Mouse (Mus musculus) liver, embryonic 11.5 days (tissue): Measurements from ENCODE around the gene Fam166a. TPM values are rescaled to one million over a fixed set of nuclear protein-coding genes. Genes with fewer than 3 reads are reported as not detected.

Experiments
- ATAC-seq: fragments of 200-750 bp; cut with Nextera tagmentation; replicated peaks from 2 replicates; pipeline ENCODE4 v1.8.0; 2017; ENCODE audit warnings: moderate number of reproducible peaks, mild to moderate bottlenecking, moderate TSS enrichment, moderate library complexity; ENCODE audit not compliant: low FRiP score
- DNase-seq: peaks from one replicate; pipeline ENCODE4 v3.0.0-alpha.2; 2017; ENCODE audit warnings: low spot score
- H3K27ac ChIP-seq: fragments of 300-500 bp; sonication (generic); 2 replicates; pipeline ENCODE4 v1.5.1; 2014; ENCODE audit warnings: mild to moderate bottlenecking, low read depth, low read length, control low read depth
- H3K27me3 ChIP-seq: fragments of 300-500 bp; sonication (generic); replicated peaks from 2 replicates; pipeline ENCODE4 v1.6.1; 2014; ENCODE audit warnings: low read length, mixed read lengths; ENCODE audit not compliant: control insufficient read depth, insufficient read depth
- H3K36me3 ChIP-seq: fragments of 300-500 bp; sonication (generic); 2 replicates; pipeline ENCODE4 v1.6.1; 2014; ENCODE audit warnings: mild to moderate bottlenecking, low read length, moderate library complexity, mixed read lengths; ENCODE audit not compliant: control insufficient read depth, insufficient read depth
- H3K4me1 ChIP-seq: fragments of 300-500 bp; sonication (generic); replicated peaks from 2 replicates; pipeline ENCODE4 v1.6.1; 2014; ENCODE audit warnings: low read length, mixed read lengths; ENCODE audit not compliant: control insufficient read depth, insufficient read depth
- H3K4me2 ChIP-seq: fragments of 300-500 bp; sonication (generic); 2 replicates; pipeline ENCODE4 v1.6.1; 2014; ENCODE audit warnings: mild to moderate bottlenecking, control low read depth, moderate library complexity
- H3K4me3 ChIP-seq: fragments of 300-500 bp; sonication (generic); 2 replicates; pipeline ENCODE4 v1.5.1; 2014; ENCODE audit warnings: low read depth, low read length, control low read depth
- H3K9ac ChIP-seq: fragments of 300-500 bp; sonication (generic); 2 replicates; pipeline ENCODE4 v1.6.1; 2014; ENCODE audit warnings: low read depth, low read length, control low read depth
- H3K9me3 ChIP-seq: fragments of 300-500 bp; sonication (generic); 2 replicates; pipeline ENCODE4 v1.6.1; 2016; ENCODE audit warnings: low read length, inconsistent platforms, mixed read lengths; ENCODE audit not compliant: control insufficient read depth
- WGBS: fragments of 180-500 bp; shearing (Covaris S2); extraction: QIAGEN DNeasy Blood & Tissue Kit; methylation state at CpG from one replicate; pipeline ENCODE4 v1.1.7; 2014; 5-methylcytosine and 5-hydroxymethylcytosine counted together
- polyA plus RNA-seq: library from polyadenylated mRNA; unstranded; fragments of >200 nt; fragmentation: Nextera tagmentation; extraction: Ambion mirVana; gene quantifications from 2 replicates; pipeline ENCODE4 v1.2.1, GENCODE M21; 2014

Fam166a gene
- polyA plus RNA-seq, 1 experiment from 2014 or later: 0.45 TPM

GRCm38 (mm10) chr2:25223681-25224491 lies 5.3 kb downstream of the Fam166a start:
- H3K27ac ChIP-seq: peak overlapping the region; percentile 98
- H3K4me1 ChIP-seq: peaks cover 6% of the 10 kb centered on the region
- peaks cover 9% of the 10 kb centered on the region for H3K36me3 ChIP-seq
- no peaks in the 10 kb centered on the region for H3K27me3 ChIP-seq
- no peaks in the 10 kb centered on the region for H3K9me3 ChIP-seq
- H3K4me2 ChIP-seq: peak overlapping the region; percentile 95
- WGBS: under 1% methylated on average over 53 of the region's 53 CpGs
- ATAC-seq (peak; percentile 79), DNase-seq (peak; percentile 85)
- peak overlapping the region; percentile 82 for H3K4me3 ChIP-seq
- peak overlapping the region; percentile 88 for H3K9ac ChIP-seq

- H3K27me3 ChIP-seq: no peaks in the 10 kb centered on the region
- peaks cover 6% of the 10 kb centered on the region for H3K4me1 ChIP-seq
- peaks cover 9% of the 10 kb centered on the region for H3K36me3 ChIP-seq
- peak within 1 kb of the TSS; percentile 95 for H3K4me2 ChIP-seq
- H3K4me3 ChIP-seq: peak within 1 kb of the TSS; percentile 82
- no peak for DNase-seq
- peak within 1 kb of the TSS; percentile 88 for H3K9ac ChIP-seq
- WGBS: 0% methylated on average over 17 of the region's 17 CpGs
- no peaks in the 10 kb centered on the region for H3K9me3 ChIP-seq
- H3K27ac ChIP-seq: peak within 1 kb of the TSS; percentile 98
- ATAC-seq: no peak
These were observed 5.9 kb downstream of the Fam166a start, which contains the start of gene Tubb4b for GRCm38 (mm10) chr2:25224492-25224765. Tubb4b (minus strand) TSS chr2:25224702.

GRCm38 (mm10) chr2:25224766-25225752 lies 6.5 kb downstream of the Fam166a start:
- WGBS: 2% methylated on average over 40 of the region's 41 CpGs
- Histone ChIP-seq H3K9me3 (no peaks in the 10 kb centered on the region), H3K4me3 (peak overlapping the region; percentile 82), H3K27me3 (no peaks in the 10 kb centered on the region), H3K36me3 (peaks cover 9% of the 10 kb centered on the region), H3K4me1 (peaks cover 6% of the 10 kb centered on the region), H3K4me2 (peak overlapping the region; percentile 68), H3K9ac (peak overlapping the region; percentile 74), H3K27ac (peak overlapping the region; percentile 95)
- DNase-seq: peak; percentile 96
- peak; percentile 91 for ATAC-seq

GRCm38 (mm10) chr2:25225811-25226379 lies 7.3 kb downstream of the Fam166a start:
- 77% methylated on average over 8 of the region's 8 CpGs for WGBS
- H3K9me3 ChIP-seq: no peaks in the 10 kb centered on the region
- no peaks in the 10 kb centered on the region for H3K27me3 ChIP-seq
- H3K9ac ChIP-seq: peak overlapping the region; percentile 74
- DNase-seq (no peak), ATAC-seq (no peak)
- peaks cover 6% of the 10 kb centered on the region for H3K4me1 ChIP-seq
- peak overlapping the region; percentile 95 for H3K27ac ChIP-seq
- H3K36me3 ChIP-seq: peaks cover 9% of the 10 kb centered on the region
- H3K4me2 ChIP-seq: peak overlapping the region; percentile 68
- peak overlapping the region; percentile 82 for H3K4me3 ChIP-seq

GRCm38 (mm10) chr2:25226864-25227263 lies 8.3 kb downstream of the Fam166a start:
- WGBS: 89% methylated on average over 5 of the region's 5 CpGs
- ATAC-seq: no peak
- Histone ChIP-seq H3K4me2 (no peak overlapping the region), H3K4me3 (no peak overlapping the region), H3K9me3 (no peaks in the 10 kb centered on the region), H3K27ac (no peak overlapping the region), H3K27me3 (no peaks in the 10 kb centered on the region), H3K9ac (no peak overlapping the region), H3K4me1 (peaks cover 6% of the 10 kb centered on the region), H3K36me3 (peaks cover 5% of the 10 kb centered on the region; the same call in 1 of the 2 replicates)
- DNase-seq: no peak

GRCm38 (mm10) chr2:25227406-25227805 lies 8.9 kb downstream of the Fam166a start:
- Histone ChIP-seq H3K27ac (no peak overlapping the region), H3K4me3 (no peak overlapping the region), H3K9me3 (no peaks in the 10 kb centered on the region), H3K36me3 (peaks cover 5% of the 10 kb centered on the region; the same call in 1 of the 2 replicates), H3K9ac (no peak overlapping the region), H3K4me1 (peaks cover 6% of the 10 kb centered on the region), H3K4me2 (no peak overlapping the region), H3K27me3 (no peaks in the 10 kb centered on the region; the same call in 1 of the 2 replicates)
- DNase-seq (no peak), ATAC-seq (no peak)
- 93% methylated on average over 4 of the region's 4 CpGs for WGBS

GRCm38 (mm10) chr2:25228431-25228889 lies 9.9 kb downstream of the Fam166a start:
- ATAC-seq (peak; percentile 39), DNase-seq (peak; percentile 78)
- H3K27ac ChIP-seq: peak overlapping the region; percentile 36; the same call in 1 of the 2 replicates
- peak overlapping the region; percentile 64 for H3K4me2 ChIP-seq
- peaks cover 1% of the 10 kb centered on the region; the same call in 1 of the 2 replicates for H3K36me3 ChIP-seq
- H3K9me3 ChIP-seq: no peaks in the 10 kb centered on the region
- peak overlapping the region; percentile 62 for H3K9ac ChIP-seq
- H3K27me3 ChIP-seq: no peaks in the 10 kb centered on the region; the same call in 1 of the 2 replicates
- peak overlapping the region; percentile 39 for H3K4me3 ChIP-seq
- WGBS: under 1% methylated on average over 7 of the region's 7 CpGs
- H3K4me1 ChIP-seq: peaks cover 13% of the 10 kb centered on the region

- Histone ChIP-seq H3K36me3 (no peaks in the 10 kb centered on the region), H3K27ac (no peak overlapping the region), H3K27me3 (no peaks in the 10 kb centered on the region; the same call in 1 of the 2 replicates), H3K4me3 (peak overlapping the region; percentile 39; the same call in 1 of the 2 replicates), H3K4me1 (peaks cover 19% of the 10 kb centered on the region), H3K4me2 (peak overlapping the region; percentile 64), H3K9ac (no peak overlapping the region; the same call in 1 of the 2 replicates), H3K9me3 (no peaks in the 10 kb centered on the region)
- ATAC-seq (no peak), DNase-seq (no peak)
- 69% methylated on average over 6 of the region's 6 CpGs for WGBS
These were observed 10.5 kb downstream of the Fam166a start for GRCm38 (mm10) chr2:25228995-25229530.
